Mouse (Mus musculus) heart, adult 2 months (tissue): ENCODE results near the gene St6gal1.

Experiments
- CTCF ChIP-seq: fragments of 200-600 bp; IDR thresholded peaks from 2 replicates; pipeline ENCODE4 v1.8.1; 2022; ENCODE audit warnings: antibody characterized with exemption, mild to moderate bottlenecking, moderate library complexity
- EP300 ChIP-seq: fragments of 200-500 bp; IDR thresholded peaks from 2 replicates; pipeline ENCODE4 v1.6.1; 2011; ENCODE audit warnings: low read depth, low read length, control low read depth; ENCODE audit not compliant: insufficient read depth
- POLR2A ChIP-seq: fragments of 200-500 bp; IDR thresholded peaks from 2 replicates; pipeline ENCODE4 v1.6.1; 2011; ENCODE audit warnings: mild to moderate bottlenecking, low read depth, low read length, control low read depth; ENCODE audit not compliant: insufficient read depth

GRCm38 (mm10) chr16:23201498-23201897 lies 23.0 kb upstream of the St6gal1 start:
- TF ChIP-seq EP300 (no peak), CTCF (no peak), POLR2A (no peak)
